Mouse (Mus musculus): ENCODE results near the gene Gtpbp1. TPM values are rescaled to one million over a fixed set of nuclear protein-coding genes. Genes with fewer than 3 reads are reported as not detected.
"Not testable (repeated sequence)": the region's sequence is repeated elsewhere in the genome, so short reads cannot be mapped to it uniquely, and the experiment has no call there.

The Gtpbp1 gene
- polyA plus RNA-seq, 1 experiment: 37.3 TPM

- H3K4me3 ChIP-seq (replicated peaks; ENCODE audit: extremely low read depth, low read depth, low read length): no peak overlapping the region
- WGBS: 72% methylated on average over 4 of the region's 4 CpGs
- no peak for TF ChIP-seq POLR2A (IDR thresholded peaks at IDR 0.05; ENCODE audit: borderline replicate concordance, extremely low read depth, low read depth, low read length)
- TF ChIP-seq CTCF (IDR thresholded peaks at IDR 0.05; ENCODE audit: insufficient read depth, low read length): peak; percentile 59
- peaks cover 3% of the 10 kb centered on the region; the same call in 1 of the 2 replicates for H3K4me1 ChIP-seq (ENCODE audit: control insufficient read depth, insufficient read depth, low read length)
- no peak for DNase-seq
Measured at GRCm38 (mm10) chr15:79661852-79662251, 28.8 kb upstream of the Gtpbp1 start.

- no peak for DNase-seq
- no peaks in the 10 kb centered on the region for H3K4me1 ChIP-seq (ENCODE audit: control insufficient read depth, insufficient read depth, low read length)
- 94% methylated on average over 8 of the region's 8 CpGs for WGBS
- H3K4me3 ChIP-seq (replicated peaks; ENCODE audit: extremely low read depth, low read depth, low read length): no peak overlapping the region
- no peak for TF ChIP-seq CTCF (IDR thresholded peaks at IDR 0.05; ENCODE audit: insufficient read depth, low read length)
- TF ChIP-seq POLR2A (IDR thresholded peaks at IDR 0.05; ENCODE audit: borderline replicate concordance, extremely low read depth, low read depth, low read length): no peak
Measured at GRCm38 (mm10) chr15:79664666-79665065, 26.0 kb upstream of the Gtpbp1 start.

GRCm38 (mm10) chr15:79669195-79669594 is 21.4 kb upstream of the Gtpbp1 start:
- Histone ChIP-seq H3K4me1 (ENCODE audit: control insufficient read depth, insufficient read depth, low read length) (peaks cover 5% of the 10 kb centered on the region; the same call in 1 of the 2 replicates), H3K4me3 (replicated peaks; ENCODE audit: extremely low read depth, low read depth, low read length) (no peak overlapping the region)
- 0 out of 2 replicates have a peak, but pooled peaks have one; percentile 7 for TF ChIP-seq CTCF (IDR thresholded peaks at IDR 0.05; ENCODE audit: insufficient read depth, low read length)
- TF ChIP-seq POLR2A (IDR thresholded peaks at IDR 0.05; ENCODE audit: borderline replicate concordance, extremely low read depth, low read depth, low read length): no peak
- DNase-seq: peak; percentile 22
- WGBS: 55% methylated on average over 10 of the region's 10 CpGs

- TF ChIP-seq POLR2A (IDR thresholded peaks at IDR 0.05; ENCODE audit: borderline replicate concordance, extremely low read depth, low read depth, low read length) (peak; percentile 51; the same call in 1 of the 2 replicates), CTCF (IDR thresholded peaks at IDR 0.05; ENCODE audit: insufficient read depth, low read length) (peak; percentile 60)
- DNase-seq: peak; percentile 79
Measured at GRCm38 (mm10) chr15:79670249-79670971, 20.2 kb upstream of the Gtpbp1 start, which contains the start of gene Tomm22. Gene Tomm22 (plus strand): TSS chr15:79670861.

GRCm38 (mm10) chr15:79670972-79671299 is 19.7 kb upstream of the Gtpbp1 start:
- TF ChIP-seq CTCF (IDR thresholded peaks at IDR 0.05; ENCODE audit: insufficient read depth, low read length) (no peak), POLR2A (IDR thresholded peaks at IDR 0.05; ENCODE audit: borderline replicate concordance, extremely low read depth, low read depth, low read length) (no peak)
- peak overlapping the region; percentile 95 for H3K4me3 ChIP-seq (replicated peaks; ENCODE audit: extremely low read depth, low read depth, low read length)
- WGBS: under 1% methylated on average over 37 of the region's 37 CpGs
- H3K4me1 ChIP-seq (ENCODE audit: control insufficient read depth, insufficient read depth, low read length): peaks cover 5% of the 10 kb centered on the region; the same call in 1 of the 2 replicates
- no peak for DNase-seq

More at GRCm38 (mm10) chr15:79670249-79670971, 20.2 kb upstream of the Gtpbp1 start, which contains the start of gene Tomm22:
- H3K4me3 ChIP-seq (replicated peaks; ENCODE audit: extremely low read depth, low read depth, low read length): peak within 1 kb of the TSS; percentile 95
- peaks cover 5% of the 10 kb centered on the region; the same call in 1 of the 2 replicates for H3K4me1 ChIP-seq (ENCODE audit: control insufficient read depth, insufficient read depth, low read length)
- WGBS: 15% methylated on average over 33 of the region's 33 CpGs

- 62% methylated on average over 11 of the region's 11 CpGs for WGBS
- H3K4me1 ChIP-seq (ENCODE audit: control insufficient read depth, insufficient read depth, low read length); DNase-seq; H3K4me3 ChIP-seq (replicated peaks; ENCODE audit: extremely low read depth, low read depth, low read length): not testable (repeated sequence)
Measured at GRCm38 (mm10) chr15:79671828-79672348, 18.8 kb upstream of the Gtpbp1 start.

- no peak for DNase-seq
- TF ChIP-seq POLR2A (IDR thresholded peaks at IDR 0.05; ENCODE audit: borderline replicate concordance, extremely low read depth, low read depth, low read length) (no peak), CTCF (IDR thresholded peaks at IDR 0.05; ENCODE audit: insufficient read depth, low read length) (no peak)
- Histone ChIP-seq H3K4me3 (replicated peaks; ENCODE audit: extremely low read depth, low read depth, low read length) (no peak overlapping the region), H3K4me1 (ENCODE audit: control insufficient read depth, insufficient read depth, low read length) (no peaks in the 10 kb centered on the region)
- 74% methylated on average over 2 of the region's 2 CpGs for WGBS
Measured at GRCm38 (mm10) chr15:79677936-79678335, 12.7 kb upstream of the Gtpbp1 start.

GRCm38 (mm10) chr15:79681973-79682372 is 8.7 kb upstream of the Gtpbp1 start:
- WGBS: 84% methylated on average over 4 of the region's 4 CpGs
- Histone ChIP-seq H3K4me1 (ENCODE audit: control insufficient read depth, insufficient read depth, low read length) (peaks cover 22% of the 10 kb centered on the region), H3K4me3 (replicated peaks; ENCODE audit: extremely low read depth, low read depth, low read length) (no peak overlapping the region)
- DNase-seq: no peak
- no peak for TF ChIP-seq POLR2A (IDR thresholded peaks at IDR 0.05; ENCODE audit: borderline replicate concordance, extremely low read depth, low read depth, low read length)
- TF ChIP-seq CTCF (IDR thresholded peaks at IDR 0.05; ENCODE audit: insufficient read depth, low read length): no peak

- TF ChIP-seq POLR2A (IDR thresholded peaks at IDR 0.05; ENCODE audit: borderline replicate concordance, extremely low read depth, low read depth, low read length) (no peak), CTCF (IDR thresholded peaks at IDR 0.05; ENCODE audit: insufficient read depth, low read length) (no peak)
- Histone ChIP-seq H3K4me1 (ENCODE audit: control insufficient read depth, insufficient read depth, low read length) (peaks cover 23% of the 10 kb centered on the region), H3K4me3 (replicated peaks; ENCODE audit: extremely low read depth, low read depth, low read length) (no peak overlapping the region)
- WGBS: 65% methylated on average over 6 of the region's 6 CpGs
- no peak for DNase-seq
Measured at GRCm38 (mm10) chr15:79683146-79683545, 7.5 kb upstream of the Gtpbp1 start.
